Mouse (Mus musculus) cerebellum, postnatal 10 days (tissue): ENCODE measurements around the gene Nfasc.

ENCODE experiments used
- DNase-seq, 2 experiments: peaks; one replicate each; pipeline ENCODE4 v3.0.0; 2021; ENCODE audit warnings: mixed read lengths in 2 of 2

The Nfasc gene

GRCm38 (mm10) chr1:132641049-132641795, 100.4 kb downstream of the Nfasc start:
- peak in 1 of 2 experiments; percentile 60 for DNase-seq

- peak in 1 of 2 experiments; percentile 60 for DNase-seq
Measured at GRCm38 (mm10) chr1:132640256-132640655, 101.3 kb downstream of the Nfasc start.

- peak; percentile 61 to 78 for DNase-seq
Measured at GRCm38 (mm10) chr1:132637346-132637745, 104.3 kb downstream of the Nfasc start.

GRCm38 (mm10) chr1:132629611-132630370, 111.8 kb downstream of the Nfasc start:
- DNase-seq = peak; percentile 79 to 81

- DNase-seq = peak; percentile 57 to 73
Measured at GRCm38 (mm10) chr1:132628599-132628998, 113.0 kb downstream of the Nfasc start.

GRCm38 (mm10) chr1:132628183-132628582, 113.4 kb downstream of the Nfasc start:
- peak; percentile 71 to 72 for DNase-seq

- DNase-seq = peak in 1 of 2 experiments; percentile 63
Measured at GRCm38 (mm10) chr1:132626125-132626756, 115.4 kb downstream of the Nfasc start.

- no peak for DNase-seq
Measured at GRCm38 (mm10) chr1:132625034-132625433, 116.6 kb downstream of the Nfasc start.

- DNase-seq = no peak
Measured at GRCm38 (mm10) chr1:132624466-132624865, 117.1 kb downstream of the Nfasc start.

GRCm38 (mm10) chr1:132623641-132624336, 117.8 kb downstream of the Nfasc start:
- no peak for DNase-seq

GRCm38 (mm10) chr1:132612066-132612465, 129.5 kb downstream of the Nfasc start:
- no peak for DNase-seq

- peak; percentile 89 to 91 for DNase-seq
Measured at GRCm38 (mm10) chr1:132609048-132609634, 132.5 kb downstream of the Nfasc start.

- DNase-seq = peak in 1 of 2 experiments; percentile 19
Measured at GRCm38 (mm10) chr1:132602161-132602560, 139.4 kb downstream of the Nfasc start.

GRCm38 (mm10) chr1:132598024-132598423, 143.6 kb downstream of the Nfasc start:
- peak; percentile 59 to 65 for DNase-seq

GRCm38 (mm10) chr1:132595741-132596140, 145.9 kb downstream of the Nfasc start:
- DNase-seq = peak in 1 of 2 experiments; percentile 19

- DNase-seq = peak; percentile 94 to 96
Measured at GRCm38 (mm10) chr1:132594587-132594986, 147.0 kb downstream of the Nfasc start.

- DNase-seq = no peak
Measured at GRCm38 (mm10) chr1:132592145-132592544, 149.5 kb downstream of the Nfasc start.

- peak; percentile 75 to 76 for DNase-seq
Measured at GRCm38 (mm10) chr1:132591399-132591930, 150.1 kb downstream of the Nfasc start.

GRCm38 (mm10) chr1:132586679-132587201, 154.9 kb downstream of the Nfasc start:
- DNase-seq = no peak

GRCm38 (mm10) chr1:132585376-132585775, 156.2 kb downstream of the Nfasc start:
- no peak for DNase-seq

- no peak for DNase-seq
Measured at GRCm38 (mm10) chr1:132582998-132583604, 158.5 kb downstream of the Nfasc start.
